Mouse (Mus musculus) ES-E14 (cell line): ENCODE results near the gene Mtnr1a.

Experiments
- CHD2 ChIP-seq: IDR thresholded peaks from 2 replicates; pipeline ENCODE4 v1.6.1; 2014; ENCODE audit warnings: mild to moderate bottlenecking, low read depth, low read length, inconsistent platforms
- ZC3H11A ChIP-seq: IDR thresholded peaks from 2 replicates; pipeline ENCODE4 v1.6.1; 2012; ENCODE audit warnings: low read depth, mild to moderate bottlenecking, inconsistent platforms, low read length, borderline replicate concordance

GRCm38 (mm10) chr8:45110813-45111104 lies 41.8 kb downstream of the Mtnr1a start:
- TF ChIP-seq ZC3H11A (no peak), CHD2 (no peak)
